Mouse (Mus musculus) lung, adult 2 months (tissue): ENCODE data around the gene Gmds.

Experiments
- CTCF ChIP-seq: fragments of 200-500 bp; IDR thresholded peaks from 2 replicates; pipeline ENCODE4 v1.5.1; 2011; ENCODE audit warnings: mild to moderate bottlenecking, low read length, control low read depth; ENCODE audit not compliant: insufficient read depth
- POLR2A ChIP-seq: fragments of 200-500 bp; IDR thresholded peaks from 2 replicates; pipeline ENCODE4 v1.6.1; 2011; ENCODE audit warnings: low read depth, mild to moderate bottlenecking, control low read depth, low read length, borderline replicate concordance; ENCODE audit errors: extremely low read depth

- TF ChIP-seq POLR2A (no peak), CTCF (peak; percentile 59)
These were observed 25.9 kb downstream of the Gmds start for GRCm38 (mm10) chr13:32312663-32313062.
